Mouse (Mus musculus) liver, embryonic 16.5 days (tissue): Measurements from ENCODE around the gene Slc16a6. TPM values are rescaled to one million over a fixed set of nuclear protein-coding genes. Genes with fewer than 3 reads are reported as not detected.

Source experiments
- ATAC-seq: fragments of 200-750 bp; cut with Nextera tagmentation; 2 replicates; pipeline ENCODE4 v1.8.0; 2017; ENCODE audit warnings: low read depth, mild to moderate bottlenecking, moderate number of reproducible peaks, moderate library complexity
- H3K27ac ChIP-seq: fragments of 300-500 bp; sonication (generic); 2 replicates; pipeline ENCODE4 v1.5.1; 2014; ENCODE audit warnings: mild to moderate bottlenecking, low read length
- H3K27me3 ChIP-seq: fragments of 300-500 bp; sonication (generic); 2 replicates; pipeline ENCODE4 v1.6.1; 2014; ENCODE audit warnings: low read depth, low read length, mixed read lengths; ENCODE audit not compliant: control insufficient read depth, insufficient read depth
- H3K36me3 ChIP-seq: fragments of 300-500 bp; sonication (generic); 2 replicates; pipeline ENCODE4 v1.6.1; 2014; ENCODE audit warnings: mild to moderate bottlenecking; ENCODE audit not compliant: control insufficient read depth, insufficient read depth
- H3K4me1 ChIP-seq: fragments of 300-500 bp; sonication (generic); 2 replicates; pipeline ENCODE4 v1.6.1; 2014; ENCODE audit warnings: low read depth, low read length, mixed read lengths; ENCODE audit not compliant: control insufficient read depth
- H3K4me2 ChIP-seq: fragments of 300-500 bp; sonication (generic); 2 replicates; pipeline ENCODE4 v1.6.1; 2014; ENCODE audit warnings: low read depth, low read length, mixed read lengths
- H3K4me3 ChIP-seq: fragments of 300-500 bp; sonication (generic); 2 replicates; pipeline ENCODE4 v1.5.1; 2014; ENCODE audit warnings: low read depth, mild to moderate bottlenecking, low read length
- H3K9ac ChIP-seq: fragments of 300-500 bp; sonication (generic); 2 replicates; pipeline ENCODE4 v1.6.1; 2014; ENCODE audit warnings: low read depth, low read length
- H3K9me3 ChIP-seq: fragments of 300-500 bp; sonication (generic); replicated peaks from 2 replicates; pipeline ENCODE4 v1.6.1; 2016; ENCODE audit warnings: low read length; ENCODE audit not compliant: control insufficient read depth
- WGBS: fragments of 180-500 bp; shearing (Covaris S2); extraction: QIAGEN DNeasy Blood & Tissue Kit; methylation state at CpG from one replicate; pipeline ENCODE4 v1.1.7; 2014; ENCODE audit not compliant: insufficient replicate concordance; 5-methylcytosine and 5-hydroxymethylcytosine counted together
- polyA plus RNA-seq: library from polyadenylated mRNA; unstranded; fragments of >200 nt; fragmentation: Nextera tagmentation; extraction: Ambion mirVana; gene quantifications from 2 replicates; pipeline ENCODE4 v1.2.1, GENCODE M21; 2015

The Slc16a6 gene
- 32.0 and 33.4 TPM in 2 replicates for polyA plus RNA-seq

DNA sequence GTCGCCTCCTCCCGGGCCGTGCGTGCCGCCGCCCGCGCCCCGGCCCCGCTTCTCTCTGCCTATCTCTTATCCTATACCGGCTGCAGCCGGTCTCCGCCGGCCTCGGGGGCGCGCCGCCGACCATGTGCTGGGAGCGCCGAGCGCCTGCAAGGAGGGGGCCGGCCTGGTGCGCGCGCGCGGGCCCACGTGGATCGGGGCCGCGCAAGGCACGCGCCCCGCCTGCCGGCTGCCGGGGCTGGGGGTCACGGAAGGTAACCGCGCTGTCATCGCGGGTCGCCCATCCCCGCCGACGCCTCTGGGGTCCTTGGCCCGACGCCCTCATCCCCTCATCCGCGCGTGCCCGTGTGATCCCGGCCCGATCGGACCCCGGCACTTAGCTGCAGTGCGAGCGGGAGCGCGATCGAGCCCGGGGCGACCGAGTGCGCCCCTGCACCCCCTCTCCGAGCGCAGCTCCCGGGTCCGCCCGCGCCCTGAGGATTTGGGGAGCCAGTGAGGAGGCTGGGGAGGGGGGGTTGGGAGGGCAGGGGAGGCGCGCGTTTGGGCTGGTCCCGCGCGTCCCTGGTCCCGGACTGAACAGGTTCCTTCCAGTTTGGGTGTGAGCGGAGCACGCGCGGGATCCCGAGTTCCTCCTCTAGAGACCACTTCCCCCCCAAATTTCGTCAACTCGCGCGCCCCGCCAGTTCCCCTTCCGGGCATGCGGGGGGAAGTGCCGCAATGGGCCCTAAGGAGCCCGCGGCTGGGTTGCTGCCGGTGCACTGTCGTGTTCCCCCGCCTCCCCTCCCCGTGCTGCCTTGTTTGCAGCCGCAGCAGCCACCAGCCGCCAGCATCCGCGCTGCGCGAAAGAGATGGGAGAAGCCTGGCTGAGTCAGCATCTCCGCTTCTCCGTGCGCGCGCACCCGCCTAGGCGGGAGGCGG lies at the start of gene Slc16a6, which contains the start of gene Arsg:
Gene Slc16a6 (minus strand): TSS at position 428 of the 915 bp plus-strand sequence.
Gene Arsg (plus strand): TSS at position 204 of the 915 bp plus-strand sequence.
- H3K9me3 ChIP-seq: no peaks in the 10 kb centered on the region
- under 1% methylated on average over 109 of the region's 111 CpGs for WGBS
- peaks cover 46% of the 10 kb centered on the region for H3K4me1 ChIP-seq
- H3K9ac ChIP-seq: peak within 1 kb of the TSS; percentile 98
- peaks cover 6% of the 10 kb centered on the region for H3K36me3 ChIP-seq
- peak; percentile 86 for ATAC-seq
- peak within 1 kb of the TSS; percentile 89 for H3K4me3 ChIP-seq
- no peaks in the 10 kb centered on the region for H3K27me3 ChIP-seq
- H3K4me2 ChIP-seq: peak within 1 kb of the TSS; percentile 96
- H3K27ac ChIP-seq: peak within 1 kb of the TSS; percentile 97

- Histone ChIP-seq H3K4me2 (no peak overlapping the region), H3K4me1 (peaks cover 24% of the 10 kb centered on the region), H3K9ac (no peak overlapping the region), H3K27me3 (no peaks in the 10 kb centered on the region), H3K9me3 (no peaks in the 10 kb centered on the region), H3K27ac (no peak overlapping the region), H3K4me3 (no peak overlapping the region), H3K36me3 (no peaks in the 10 kb centered on the region)
- WGBS: 49% methylated on average over 7 of the region's 7 CpGs
- ATAC-seq: no peak
Measured at GRCm38 (mm10) chr11:109520958-109521357, 47.6 kb upstream of the Slc16a6 start.

DNA sequence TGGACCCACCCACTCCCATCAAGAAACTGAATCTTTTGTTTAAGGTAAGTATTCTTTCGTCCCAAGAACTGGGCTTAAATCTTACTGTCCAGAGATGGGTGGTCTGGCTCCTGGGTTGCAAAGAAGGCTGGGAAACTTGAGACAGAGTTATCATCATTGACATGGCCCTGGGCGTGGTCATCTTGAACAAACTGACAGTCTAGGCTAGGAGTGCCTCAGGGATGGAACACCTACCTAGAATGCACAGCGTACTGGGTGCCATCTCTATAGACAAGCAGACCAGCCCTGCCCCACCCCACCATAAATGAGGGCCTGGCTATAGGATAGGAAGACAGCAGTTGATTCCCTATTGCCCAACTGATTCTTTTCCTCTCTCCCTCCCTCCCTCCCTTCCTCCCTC lies 44.4 kb upstream of the Slc16a6 start:
- WGBS: 31% methylated on average over 3 of the region's 3 CpGs
- no peaks in the 10 kb centered on the region for H3K27me3 ChIP-seq
- peak overlapping the region; percentile 15; the same call in 1 of the 2 replicates for H3K4me2 ChIP-seq
- H3K9ac ChIP-seq: no peak overlapping the region
- H3K4me1 ChIP-seq: peaks cover 24% of the 10 kb centered on the region
- no peaks in the 10 kb centered on the region for H3K9me3 ChIP-seq
- ATAC-seq: peak; percentile 97
- H3K4me3 ChIP-seq: no peak overlapping the region
- 0 out of 2 replicates have a peak overlapping the region, but pooled peaks have one; percentile 19 for H3K27ac ChIP-seq
- no peaks in the 10 kb centered on the region for H3K36me3 ChIP-seq

GRCm38 (mm10) chr11:109517330-109517729 lies 43.9 kb upstream of the Slc16a6 start:
- WGBS: 50% methylated on average over 11 of the region's 11 CpGs
- Histone ChIP-seq H3K36me3 (no peaks in the 10 kb centered on the region), H3K9ac (no peak overlapping the region), H3K9me3 (no peaks in the 10 kb centered on the region), H3K4me2 (0 out of 2 replicates have a peak overlapping the region, but pooled peaks have one; percentile 15), H3K27me3 (no peaks in the 10 kb centered on the region), H3K4me1 (peaks cover 24% of the 10 kb centered on the region), H3K27ac (0 out of 2 replicates have a peak overlapping the region, but pooled peaks have one; percentile 19), H3K4me3 (no peak overlapping the region)
- no peak for ATAC-seq

- Histone ChIP-seq H3K9me3 (no peaks in the 10 kb centered on the region), H3K4me2 (no peak overlapping the region), H3K36me3 (no peaks in the 10 kb centered on the region), H3K27ac (no peak overlapping the region), H3K9ac (no peak overlapping the region), H3K4me3 (no peak overlapping the region), H3K27me3 (no peaks in the 10 kb centered on the region), H3K4me1 (peaks cover 19% of the 10 kb centered on the region)
- ATAC-seq: no peak
- 81% methylated on average over 3 of the region's 3 CpGs for WGBS
Measured at GRCm38 (mm10) chr11:109514064-109514612, 40.7 kb upstream of the Slc16a6 start.

- Histone ChIP-seq H3K27ac (no peak overlapping the region), H3K4me1 (peaks cover 11% of the 10 kb centered on the region), H3K9me3 (no peaks in the 10 kb centered on the region), H3K9ac (no peak overlapping the region), H3K4me2 (no peak overlapping the region), H3K27me3 (no peaks in the 10 kb centered on the region), H3K4me3 (no peak overlapping the region), H3K36me3 (no peaks in the 10 kb centered on the region)
- WGBS: 74% methylated on average over 16 of the region's 16 CpGs
- ATAC-seq: no peak
Measured at GRCm38 (mm10) chr11:109512995-109513675, 39.7 kb upstream of the Slc16a6 start.

DNA sequence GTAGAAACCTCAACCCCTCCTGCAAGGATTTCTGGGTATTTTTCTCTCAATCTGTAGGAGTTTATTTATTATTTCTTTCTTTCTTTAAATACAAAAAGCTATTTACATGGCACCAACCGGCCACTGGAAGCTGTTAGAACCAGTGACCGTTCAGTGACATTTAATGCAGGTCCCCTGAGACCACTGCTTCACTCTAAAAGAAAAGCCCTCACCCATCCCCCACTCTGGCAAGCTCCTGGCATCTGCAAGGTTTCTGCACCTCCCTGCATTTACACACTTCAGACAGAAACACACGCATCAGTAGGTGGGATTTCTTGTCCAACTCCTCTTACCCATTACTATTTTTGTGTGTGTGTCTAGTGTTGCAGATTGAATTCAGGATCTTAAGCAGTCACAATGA lies 33.7 kb upstream of the Slc16a6 start:
- no peak overlapping the region for H3K27ac ChIP-seq
- no peaks in the 10 kb centered on the region for H3K36me3 ChIP-seq
- H3K4me2 ChIP-seq: no peak overlapping the region
- no peak overlapping the region for H3K9ac ChIP-seq
- no peaks in the 10 kb centered on the region for H3K27me3 ChIP-seq
- H3K4me3 ChIP-seq: no peak overlapping the region
- 61% methylated on average over 3 of the region's 3 CpGs for WGBS
- H3K9me3 ChIP-seq: no peaks in the 10 kb centered on the region
- no peak for ATAC-seq
- no peaks in the 10 kb centered on the region for H3K4me1 ChIP-seq

GRCm38 (mm10) chr11:109505823-109506222 lies 32.4 kb upstream of the Slc16a6 start:
- WGBS: 82% methylated on average over 4 of the region's 4 CpGs
- Histone ChIP-seq H3K9ac (no peak overlapping the region), H3K9me3 (no peaks in the 10 kb centered on the region), H3K27me3 (no peaks in the 10 kb centered on the region), H3K4me3 (no peak overlapping the region), H3K36me3 (no peaks in the 10 kb centered on the region), H3K27ac (no peak overlapping the region), H3K4me1 (no peaks in the 10 kb centered on the region), H3K4me2 (no peak overlapping the region)
- ATAC-seq: no peak
